Mouse (Mus musculus) liver, adult 2 months (tissue): Measurements from ENCODE around the gene Ctsl. TPM values are rescaled to one million over a fixed set of nuclear protein-coding genes. Genes with fewer than 3 reads are reported as not detected.

Experiments
- DNase-seq: peaks from one replicate; pipeline ENCODE4 v3.0.0-alpha.2; 2011; ENCODE audit warnings: low read depth, low spot score; ENCODE audit errors: extremely low read depth
- H3K27ac ChIP-seq: fragments of 200-500 bp; replicated peaks from 2 replicates; pipeline ENCODE4 v1.5.1; 2012; ENCODE audit warnings: low read depth, mild to moderate bottlenecking, control low read depth, inconsistent platforms, low read length; ENCODE audit not compliant: insufficient read depth
- H3K27me3 ChIP-seq: fragments of 200-500 bp; 2 replicates; pipeline ENCODE4 v1.6.1; 2012; ENCODE audit warnings: mild to moderate bottlenecking, moderate library complexity, low read length, inconsistent platforms; ENCODE audit not compliant: control insufficient read depth, insufficient read depth
- H3K36me3 ChIP-seq: fragments of 200-500 bp; 2 replicates; pipeline ENCODE4 v1.6.1; 2012; ENCODE audit warnings: low read length, inconsistent platforms; ENCODE audit not compliant: control insufficient read depth, insufficient read depth
- H3K4me1 ChIP-seq: fragments of 200-500 bp; 2 replicates; pipeline ENCODE4 v1.6.1; 2011; ENCODE audit warnings: low read length; ENCODE audit not compliant: control insufficient read depth, insufficient read depth
- H3K4me3 ChIP-seq: fragments of 200-500 bp; 2 replicates; pipeline ENCODE4 v1.5.1; 2011; ENCODE audit warnings: low read depth, mild to moderate bottlenecking, control low read depth, low read length, moderate library complexity; ENCODE audit not compliant: insufficient read depth
- H3K79me2 ChIP-seq: fragments of 200-500 bp; 2 replicates; pipeline ENCODE4 v1.6.1; 2012; ENCODE audit warnings: inconsistent platforms, mild to moderate bottlenecking, low read length, moderate library complexity; ENCODE audit not compliant: control insufficient read depth, insufficient read depth
- H3K9ac ChIP-seq: fragments of 200-500 bp; 2 replicates; pipeline ENCODE4 v1.6.1; 2012; ENCODE audit warnings: low read depth, mild to moderate bottlenecking, control low read depth, inconsistent platforms, low read length
- CTCF ChIP-seq: fragments of 200-500 bp; IDR thresholded peaks from 2 replicates; pipeline ENCODE4 v1.5.1; 2011; ENCODE audit warnings: low read depth, low read length, control low read depth
- POLR2A ChIP-seq: fragments of 200-500 bp; IDR thresholded peaks from 2 replicates; pipeline ENCODE4 v1.6.1; 2011; ENCODE audit warnings: low read length, control low read depth; ENCODE audit not compliant: insufficient read depth; ENCODE audit errors: extremely low read depth
- WGBS: fragments of 180-500 bp; shearing (Covaris S2); methylation state at CpG from one replicate; pipeline ENCODE4 v1.1.7; 2018; 5-methylcytosine and 5-hydroxymethylcytosine counted together
- polyA plus RNA-seq: library from polyadenylated mRNA; depleted of rRNA; stranded (reverse); fragments of >200 nt; gene quantifications from 2 replicates; pipeline ENCODE4 v1.2.3, GENCODE M21; 2012
- total RNA-seq: library from RNA; depleted of rRNA; stranded (reverse); fragments of >200 nt; gene quantifications from 2 replicates; pipeline ENCODE4 v1.2.3, GENCODE M21; 2014

The Ctsl gene
- total and polyA plus RNA-seq, 2 experiments, result 300 to 624 TPM

- no peak for TF ChIP-seq CTCF
- TF ChIP-seq POLR2A, result no peak
- under 1% methylated on average over 29 of the region's 29 CpGs for WGBS
- H3K9ac ChIP-seq, result peak overlapping the region; percentile 96
- no peak for DNase-seq
- peaks cover 24% of the 10 kb centered on the region for H3K4me1 ChIP-seq
- H3K27ac ChIP-seq, result peak overlapping the region; percentile 83
- H3K36me3 ChIP-seq, result peaks cover 37% of the 10 kb centered on the region
- H3K4me3 ChIP-seq, result peak overlapping the region; percentile 94
- H3K27me3 ChIP-seq, result no peaks in the 10 kb centered on the region
- peaks cover 9% of the 10 kb centered on the region; the same call in 1 of the 2 replicates for H3K79me2 ChIP-seq
These were observed 901 bp downstream of the Ctsl start for GRCm38 (mm10) chr13:64369805-64370172.

- H3K4me1 ChIP-seq, result peaks cover 25% of the 10 kb centered on the region
- H3K27ac ChIP-seq, result peak overlapping the region; percentile 33
- H3K9ac ChIP-seq, result peak overlapping the region; percentile 80
- H3K79me2 ChIP-seq, result peaks cover 9% of the 10 kb centered on the region; the same call in 1 of the 2 replicates
- H3K27me3 ChIP-seq, result no peaks in the 10 kb centered on the region
- H3K36me3 ChIP-seq, result peaks cover 48% of the 10 kb centered on the region
- no peak for TF ChIP-seq POLR2A
- no peak for TF ChIP-seq CTCF
- DNase-seq, result no peak
- H3K4me3 ChIP-seq, result peak overlapping the region; percentile 94
- 50% methylated on average over 1 of the region's 1 CpGs for WGBS
These were observed 2.1 kb downstream of the Ctsl start for GRCm38 (mm10) chr13:64368596-64368995.

GRCm38 (mm10) chr13:64367615-64368014 is 3.1 kb downstream of the Ctsl start:
- H3K27ac ChIP-seq, result peak overlapping the region; percentile 41; the same call in 1 of the 2 replicates
- H3K4me1 ChIP-seq, result peaks cover 27% of the 10 kb centered on the region
- H3K79me2 ChIP-seq, result peaks cover 9% of the 10 kb centered on the region; the same call in 1 of the 2 replicates
- 86% methylated on average over 5 of the region's 5 CpGs for WGBS
- no peaks in the 10 kb centered on the region for H3K27me3 ChIP-seq
- no peak overlapping the region for H3K4me3 ChIP-seq
- DNase-seq, result peak; percentile 46
- TF ChIP-seq POLR2A (no peak), CTCF (no peak)
- H3K9ac ChIP-seq, result no peak overlapping the region
- H3K36me3 ChIP-seq, result peaks cover 56% of the 10 kb centered on the region

- no peaks in the 10 kb centered on the region for H3K27me3 ChIP-seq
- H3K4me1 ChIP-seq, result peaks cover 32% of the 10 kb centered on the region
- DNase-seq, result no peak
- H3K36me3 ChIP-seq, result peaks cover 63% of the 10 kb centered on the region
- TF ChIP-seq POLR2A (no peak), CTCF (no peak)
- no peak overlapping the region for H3K4me3 ChIP-seq
- H3K79me2 ChIP-seq, result peaks cover 9% of the 10 kb centered on the region; the same call in 1 of the 2 replicates
- no peak overlapping the region for H3K27ac ChIP-seq
- no peak overlapping the region for H3K9ac ChIP-seq
These were observed 5.4 kb downstream of the Ctsl start for GRCm38 (mm10) chr13:64365326-64365725.

- Histone ChIP-seq H3K79me2 (peaks cover 3% of the 10 kb centered on the region; the same call in 1 of the 2 replicates), H3K36me3 (peaks cover 63% of the 10 kb centered on the region), H3K27ac (no peak overlapping the region), H3K27me3 (no peaks in the 10 kb centered on the region), H3K4me3 (no peak overlapping the region), H3K4me1 (peaks cover 32% of the 10 kb centered on the region), H3K9ac (no peak overlapping the region)
- TF ChIP-seq POLR2A (no peak), CTCF (peak; percentile 53; the same call in 1 of the 2 replicates)
- 71% methylated on average over 2 of the region's 2 CpGs for WGBS
- peak; percentile 27 for DNase-seq
These were observed 6.4 kb downstream of the Ctsl start for GRCm38 (mm10) chr13:64364258-64364657.

GRCm38 (mm10) chr13:64362139-64362538 is 8.6 kb downstream of the Ctsl start:
- Histone ChIP-seq H3K4me3 (no peak overlapping the region), H3K9ac (no peak overlapping the region), H3K27ac (0 out of 2 replicates have a peak overlapping the region, but pooled peaks have one; percentile 18), H3K4me1 (peaks cover 20% of the 10 kb centered on the region), H3K36me3 (peaks cover 48% of the 10 kb centered on the region), H3K79me2 (no peaks in the 10 kb centered on the region), H3K27me3 (no peaks in the 10 kb centered on the region)
- TF ChIP-seq CTCF (no peak), POLR2A (no peak)
- 74% methylated on average over 6 of the region's 6 CpGs for WGBS
- no peak for DNase-seq
